Mouse (Mus musculus) kidney, embryonic 16.5 days (tissue): ENCODE results near the gene Gm12169. TPM values are rescaled to one million over a fixed set of nuclear protein-coding genes. Genes with fewer than 3 reads are reported as not detected.

Experiments used
- ATAC-seq: fragments of 200-750 bp; cut with Nextera tagmentation; 2 replicates; pipeline ENCODE4 v1.8.0; 2017; ENCODE audit warnings: moderate TSS enrichment; ENCODE audit not compliant: low FRiP score, low TSS enrichment
- H3K27ac ChIP-seq: fragments of 300-500 bp; sonication (generic); 2 replicates; pipeline ENCODE4 v1.5.1; 2014; ENCODE audit warnings: low read length
- H3K27me3 ChIP-seq: fragments of 300-500 bp; sonication (generic); 2 replicates; pipeline ENCODE4 v1.6.1; 2014; ENCODE audit warnings: low read length, control low read depth, mixed read lengths; ENCODE audit not compliant: insufficient read depth
- H3K36me3 ChIP-seq: fragments of 300-500 bp; sonication (generic); 2 replicates; pipeline ENCODE4 v1.6.1; 2014; ENCODE audit warnings: low read length, control low read depth, mixed read lengths; ENCODE audit not compliant: insufficient read depth
- H3K4me1 ChIP-seq: fragments of 300-500 bp; sonication (generic); 2 replicates; pipeline ENCODE4 v1.6.1; 2014; ENCODE audit warnings: low read length, control low read depth, mixed read lengths; ENCODE audit not compliant: insufficient read depth
- H3K4me2 ChIP-seq: fragments of 300-500 bp; sonication (generic); replicated peaks from 2 replicates; pipeline ENCODE4 v1.6.1; 2014; ENCODE audit warnings: low read depth, low read length
- H3K4me3 ChIP-seq: fragments of 300-500 bp; sonication (generic); 2 replicates; pipeline ENCODE4 v1.5.1; 2014; ENCODE audit warnings: mild to moderate bottlenecking, low read length
- H3K9ac ChIP-seq: fragments of 300-500 bp; sonication (generic); replicated peaks from 2 replicates; pipeline ENCODE4 v1.6.1; 2014; ENCODE audit warnings: low read length
- H3K9me3 ChIP-seq: fragments of 300-500 bp; sonication (generic); 2 replicates; pipeline ENCODE4 v1.6.1; 2016; ENCODE audit warnings: low read length, control low read depth
- WGBS: fragments of 180-500 bp; shearing (Covaris S2); extraction: QIAGEN DNeasy Blood & Tissue Kit; methylation state at CpG from one replicate; pipeline ENCODE4 v1.1.7; 2014; 5-methylcytosine and 5-hydroxymethylcytosine counted together
- polyA plus RNA-seq: library from polyadenylated mRNA; unstranded; fragments of >200 nt; fragmentation: Nextera tagmentation; extraction: Ambion mirVana; gene quantifications from 2 replicates; pipeline ENCODE4 v1.2.1, GENCODE M21; 2015

The Gm12169 gene
- polyA plus RNA-seq, 1 experiment from 2014 or later, result not detected

- no peaks in the 10 kb centered on the region for H3K36me3 ChIP-seq
- no peak overlapping the region for H3K27ac ChIP-seq
- H3K9me3 ChIP-seq, result no peaks in the 10 kb centered on the region
- WGBS, result 77% methylated on average over 3 of the region's 3 CpGs
- no peak overlapping the region for H3K9ac ChIP-seq
- H3K27me3 ChIP-seq, result no peaks in the 10 kb centered on the region
- no peak overlapping the region for H3K4me2 ChIP-seq
- no peak for ATAC-seq
- H3K4me1 ChIP-seq, result no peaks in the 10 kb centered on the region
- no peak overlapping the region for H3K4me3 ChIP-seq
These were observed 56.4 kb downstream of the Gm12169 start for GRCm38 (mm10) chr11:46580428-46580827.

- Histone ChIP-seq H3K9ac (no peak overlapping the region), H3K4me3 (no peak overlapping the region)
- WGBS, result 74% methylated on average over 5 of the region's 5 CpGs
These were observed 58.7 kb downstream of the Gm12169 start for GRCm38 (mm10) chr11:46582741-46583140.

More at GRCm38 (mm10) chr11:46582741-46583140, 58.7 kb downstream of the Gm12169 start:
- Histone ChIP-seq H3K4me1 (no peaks in the 10 kb centered on the region), H3K4me2 (no peak overlapping the region), H3K9me3 (no peaks in the 10 kb centered on the region), H3K36me3 (no peaks in the 10 kb centered on the region), H3K27me3 (no peaks in the 10 kb centered on the region), H3K27ac (no peak overlapping the region)
- ATAC-seq, result no peak

Other genes starting within 250 kb of the Gm12169 start
- gene Cyfip2, start 211.4 kb upstream of the Gm12169 start, polyA plus RNA-seq, result 17.7 and 18.1 TPM in 2 replicates
- gene Itk, start 134.7 kb upstream of the Gm12169 start, polyA plus RNA-seq, result 0.16 and 0.22 TPM in 2 replicates
- gene Fam71b, start 127.7 kb upstream of the Gm12169 start, polyA plus RNA-seq, result not detected in 2 replicates
- gene Med7, start 87.3 kb upstream of the Gm12169 start, polyA plus RNA-seq, result 75.1 and 76.7 TPM in 2 replicates
- gene Havcr2, start 69.3 kb upstream of the Gm12169 start, polyA plus RNA-seq, result 0.09 and 0.21 TPM in 2 replicates
- not detected in 2 replicates for gene BC053393, start 47.3 kb downstream of the Gm12169 start, polyA plus RNA-seq
- not detected in 2 replicates for gene Dppa1, start 105.0 kb downstream of the Gm12169 start, polyA plus RNA-seq
- 0.30 and 0.36 TPM in 2 replicates for gene Timd2, start 182.8 kb downstream of the Gm12169 start, polyA plus RNA-seq
- gene Havcr1, start 210.9 kb downstream of the Gm12169 start, polyA plus RNA-seq, result 0.33 and 0.62 TPM in 2 replicates